Mouse (Mus musculus): ENCODE data around the gene Klk7. TPM values are rescaled to one million over a fixed set of nuclear protein-coding genes. Genes with fewer than 3 reads are reported as not detected.

Gene Klk7
- polyA plus RNA-seq (2015; fragmentation: Nextera tagmentation; extraction: Ambion mirVana): not detected in 2 replicates

GRCm38 (mm10) chr7:43810994-43811393, at the start of gene Klk7:
TSS of gene Klk7 (plus strand) at chr7:43811294.
- Histone ChIP-seq H3K9ac (ENCODE audit: low read depth, low read length) (no peak within 1 kb of the TSS), H3K36me3 (ENCODE audit: control insufficient read depth, insufficient read depth) (no peaks in the 10 kb centered on the region), H3K4me3 (ENCODE audit: low read depth, low read length) (no peak within 1 kb of the TSS), H3K27me3 (ENCODE audit: control insufficient read depth, insufficient read depth, low read depth, low read length) (no peaks in the 10 kb centered on the region), H3K4me2 (ENCODE audit: low read depth, low read length) (no peak within 1 kb of the TSS), H3K27ac (ENCODE audit: low read length) (no peak within 1 kb of the TSS), H3K4me1 (ENCODE audit: control insufficient read depth, low read depth, low read length) (no peaks in the 10 kb centered on the region), H3K9me3 (replicated peaks; ENCODE audit: control insufficient read depth, low read length) (no peaks in the 10 kb centered on the region)
- no peak for ATAC-seq (ENCODE audit: low read depth)
- 42% methylated on average over 5 of the region's 5 CpGs for WGBS (ENCODE audit: insufficient replicate concordance)

- H3K4me3 ChIP-seq (ENCODE audit: low read depth, low read length): no peak overlapping the region
- H3K27me3 ChIP-seq (ENCODE audit: control insufficient read depth, insufficient read depth, low read depth, low read length): no peaks in the 10 kb centered on the region
- WGBS (ENCODE audit: insufficient replicate concordance): 45% methylated on average over 8 of the region's 8 CpGs
- no peak overlapping the region for H3K9ac ChIP-seq (ENCODE audit: low read depth, low read length)
- no peak overlapping the region for H3K27ac ChIP-seq (ENCODE audit: low read length)
- H3K4me1 ChIP-seq (ENCODE audit: control insufficient read depth, low read depth, low read length): no peaks in the 10 kb centered on the region
- no peak overlapping the region for H3K4me2 ChIP-seq (ENCODE audit: low read depth, low read length)
- H3K9me3 ChIP-seq (replicated peaks; ENCODE audit: control insufficient read depth, low read length): no peaks in the 10 kb centered on the region
- no peak for ATAC-seq (ENCODE audit: low read depth)
- no peaks in the 10 kb centered on the region for H3K36me3 ChIP-seq (ENCODE audit: control insufficient read depth, insufficient read depth)
Measured at GRCm38 (mm10) chr7:43766484-43766883, 44.6 kb upstream of the Klk7 start.

- H3K4me3 ChIP-seq (ENCODE audit: low read depth, low read length): no peak within 1 kb of the TSS
- H3K9me3 ChIP-seq (replicated peaks; ENCODE audit: control insufficient read depth, low read length): no peaks in the 10 kb centered on the region
- H3K4me2 ChIP-seq (ENCODE audit: low read depth, low read length): no peak within 1 kb of the TSS
- H3K36me3 ChIP-seq (ENCODE audit: control insufficient read depth, insufficient read depth): no peaks in the 10 kb centered on the region
- ATAC-seq (ENCODE audit: low read depth): no peak
- 60% methylated on average over 4 of the region's 4 CpGs for WGBS (ENCODE audit: insufficient replicate concordance)
- H3K27ac ChIP-seq (ENCODE audit: low read length): no peak within 1 kb of the TSS
- H3K9ac ChIP-seq (ENCODE audit: low read depth, low read length): no peak within 1 kb of the TSS
- no peaks in the 10 kb centered on the region for H3K4me1 ChIP-seq (ENCODE audit: control insufficient read depth, low read depth, low read length)
- no peaks in the 10 kb centered on the region for H3K27me3 ChIP-seq (ENCODE audit: control insufficient read depth, insufficient read depth, low read depth, low read length)
Measured at GRCm38 (mm10) chr7:43768597-43768996, 42.5 kb upstream of the Klk7 start, which contains the start of gene Klk12. TSS of gene Klk12 (plus strand) at chr7:43768897.

GRCm38 (mm10) chr7:43769636-43770035, 41.5 kb upstream of the Klk7 start:
- ATAC-seq (ENCODE audit: low read depth): no peak
- Histone ChIP-seq H3K36me3 (ENCODE audit: control insufficient read depth, insufficient read depth) (no peaks in the 10 kb centered on the region), H3K4me1 (ENCODE audit: control insufficient read depth, low read depth, low read length) (no peaks in the 10 kb centered on the region), H3K27me3 (ENCODE audit: control insufficient read depth, insufficient read depth, low read depth, low read length) (no peaks in the 10 kb centered on the region), H3K4me3 (ENCODE audit: low read depth, low read length) (no peak overlapping the region), H3K9ac (ENCODE audit: low read depth, low read length) (no peak overlapping the region), H3K27ac (ENCODE audit: low read length) (no peak overlapping the region), H3K9me3 (replicated peaks; ENCODE audit: control insufficient read depth, low read length) (no peaks in the 10 kb centered on the region), H3K4me2 (ENCODE audit: low read depth, low read length) (no peak overlapping the region)
- WGBS (ENCODE audit: insufficient replicate concordance): 79% methylated on average over 8 of the region's 8 CpGs

- H3K9ac ChIP-seq (ENCODE audit: low read depth, low read length): no peak overlapping the region
- H3K27me3 ChIP-seq (ENCODE audit: control insufficient read depth, insufficient read depth, low read depth, low read length): no peaks in the 10 kb centered on the region
- H3K4me2 ChIP-seq (ENCODE audit: low read depth, low read length): no peak overlapping the region
- no peak for ATAC-seq (ENCODE audit: low read depth)
- H3K36me3 ChIP-seq (ENCODE audit: control insufficient read depth, insufficient read depth): no peaks in the 10 kb centered on the region
- H3K9me3 ChIP-seq (replicated peaks; ENCODE audit: control insufficient read depth, low read length): no peaks in the 10 kb centered on the region
- H3K4me1 ChIP-seq (ENCODE audit: control insufficient read depth, low read depth, low read length): no peaks in the 10 kb centered on the region
- H3K4me3 ChIP-seq (ENCODE audit: low read depth, low read length): no peak overlapping the region
- no peak overlapping the region for H3K27ac ChIP-seq (ENCODE audit: low read length)
- WGBS (ENCODE audit: insufficient replicate concordance): 76% methylated on average over 10 of the region's 10 CpGs
Measured at GRCm38 (mm10) chr7:43770701-43771100, 40.4 kb upstream of the Klk7 start.

- 68% methylated on average over 6 of the region's 6 CpGs for WGBS (ENCODE audit: insufficient replicate concordance)
Measured at GRCm38 (mm10) chr7:43771916-43772315, 39.2 kb upstream of the Klk7 start.

GRCm38 (mm10) chr7:43772901-43773300, 38.2 kb upstream of the Klk7 start:
- Histone ChIP-seq H3K9me3 (replicated peaks; ENCODE audit: control insufficient read depth, low read length) (no peaks in the 10 kb centered on the region), H3K4me3 (ENCODE audit: low read depth, low read length) (no peak overlapping the region), H3K4me1 (ENCODE audit: control insufficient read depth, low read depth, low read length) (no peaks in the 10 kb centered on the region), H3K27ac (ENCODE audit: low read length) (no peak overlapping the region), H3K27me3 (ENCODE audit: control insufficient read depth, insufficient read depth, low read depth, low read length) (no peaks in the 10 kb centered on the region), H3K9ac (ENCODE audit: low read depth, low read length) (no peak overlapping the region), H3K4me2 (ENCODE audit: low read depth, low read length) (no peak overlapping the region), H3K36me3 (ENCODE audit: control insufficient read depth, insufficient read depth) (no peaks in the 10 kb centered on the region)
- 63% methylated on average over 3 of the region's 3 CpGs for WGBS (ENCODE audit: insufficient replicate concordance)
- ATAC-seq (ENCODE audit: low read depth): no peak

More at GRCm38 (mm10) chr7:43771916-43772315, 39.2 kb upstream of the Klk7 start:
- no peaks in the 10 kb centered on the region for H3K27me3 ChIP-seq (ENCODE audit: control insufficient read depth, insufficient read depth, low read depth, low read length)
- H3K4me1 ChIP-seq (ENCODE audit: control insufficient read depth, low read depth, low read length): no peaks in the 10 kb centered on the region
- H3K36me3 ChIP-seq (ENCODE audit: control insufficient read depth, insufficient read depth): no peaks in the 10 kb centered on the region
- no peak overlapping the region for H3K9ac ChIP-seq (ENCODE audit: low read depth, low read length)
- no peak overlapping the region for H3K4me3 ChIP-seq (ENCODE audit: low read depth, low read length)
- no peak overlapping the region for H3K4me2 ChIP-seq (ENCODE audit: low read depth, low read length)
- no peaks in the 10 kb centered on the region for H3K9me3 ChIP-seq (replicated peaks; ENCODE audit: control insufficient read depth, low read length)
- no peak overlapping the region for H3K27ac ChIP-seq (ENCODE audit: low read length)
- ATAC-seq (ENCODE audit: low read depth): no peak

GRCm38 (mm10) chr7:43774364-43774763, 36.7 kb upstream of the Klk7 start, which contains the start of gene Klk11:
TSS of gene Klk11 (plus strand) at chr7:43774604.
- Histone ChIP-seq H3K27me3 (ENCODE audit: control insufficient read depth, insufficient read depth, low read depth, low read length) (no peaks in the 10 kb centered on the region), H3K4me1 (ENCODE audit: control insufficient read depth, low read depth, low read length) (no peaks in the 10 kb centered on the region), H3K27ac (ENCODE audit: low read length) (no peak within 1 kb of the TSS), H3K9ac (ENCODE audit: low read depth, low read length) (no peak within 1 kb of the TSS), H3K4me3 (ENCODE audit: low read depth, low read length) (no peak within 1 kb of the TSS), H3K9me3 (replicated peaks; ENCODE audit: control insufficient read depth, low read length) (no peaks in the 10 kb centered on the region), H3K36me3 (ENCODE audit: control insufficient read depth, insufficient read depth) (no peaks in the 10 kb centered on the region), H3K4me2 (ENCODE audit: low read depth, low read length) (no peak within 1 kb of the TSS)
- WGBS (ENCODE audit: insufficient replicate concordance): 68% methylated on average over 5 of the region's 5 CpGs
- ATAC-seq (ENCODE audit: low read depth): no peak

GRCm38 (mm10) chr7:43774802-43775201, 36.3 kb upstream of the Klk7 start:
- WGBS (ENCODE audit: insufficient replicate concordance): 67% methylated on average over 6 of the region's 6 CpGs
- H3K9ac ChIP-seq (ENCODE audit: low read depth, low read length): no peak overlapping the region
- no peak for ATAC-seq (ENCODE audit: low read depth)
- no peak overlapping the region for H3K4me3 ChIP-seq (ENCODE audit: low read depth, low read length)
- H3K36me3 ChIP-seq (ENCODE audit: control insufficient read depth, insufficient read depth): no peaks in the 10 kb centered on the region
- no peak overlapping the region for H3K27ac ChIP-seq (ENCODE audit: low read length)
- no peak overlapping the region for H3K4me2 ChIP-seq (ENCODE audit: low read depth, low read length)
- H3K27me3 ChIP-seq (ENCODE audit: control insufficient read depth, insufficient read depth, low read depth, low read length): no peaks in the 10 kb centered on the region
- H3K9me3 ChIP-seq (replicated peaks; ENCODE audit: control insufficient read depth, low read length): no peaks in the 10 kb centered on the region
- no peaks in the 10 kb centered on the region for H3K4me1 ChIP-seq (ENCODE audit: control insufficient read depth, low read depth, low read length)

All from liver, embryonic 16.5 days (tissue).